Mouse (Mus musculus): ENCODE results near the gene G3bp1.

G3bp1 gene

DNA sequence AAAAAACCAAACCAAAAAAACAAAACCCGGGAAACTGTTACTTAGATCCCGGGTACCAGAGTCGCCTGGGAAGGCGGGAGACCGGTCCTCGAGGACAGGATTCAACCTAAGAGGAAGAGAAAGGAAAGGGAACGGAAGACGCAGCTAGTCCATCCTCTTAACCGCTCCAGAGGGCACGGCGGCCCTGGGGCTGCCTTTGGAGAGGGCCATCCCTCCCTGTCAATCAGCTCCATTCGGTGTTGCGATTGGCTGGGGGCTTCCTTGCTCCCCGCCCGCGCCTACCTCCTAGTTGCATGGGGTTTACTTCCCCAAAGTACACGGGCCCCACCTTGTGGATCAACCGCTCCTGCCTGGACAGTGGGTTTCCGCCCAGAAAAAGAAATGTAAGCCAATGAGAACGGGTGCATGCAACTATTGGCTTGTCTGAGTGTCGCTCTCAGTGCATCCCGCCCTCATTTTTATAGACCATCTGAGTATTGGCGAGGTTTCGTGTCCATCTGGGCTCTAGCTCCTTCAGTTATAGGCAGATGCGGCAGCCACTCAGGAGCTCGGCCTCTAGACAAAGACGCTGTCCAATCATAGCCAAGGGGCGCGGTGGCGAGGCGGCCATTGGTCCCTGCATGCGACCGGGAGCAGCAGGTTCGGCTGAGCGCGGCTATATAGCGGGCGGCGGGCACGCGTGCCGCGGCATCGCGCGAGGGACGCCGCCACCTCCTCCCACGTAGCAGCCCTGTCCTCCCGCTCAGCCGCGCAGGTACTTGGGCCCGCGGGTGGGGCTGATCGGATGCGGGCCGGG is at the start of gene G3bp1:
G3bp1 (plus strand) TSS at position 638 of the 796 bp plus-strand sequence.
- DNase-seq (ENCODE audit: low read depth, low spot score): peak; percentile 99

- DNase-seq (ENCODE audit: low read depth, low spot score): no peak
Measured at GRCm38 (mm10) chr11:55422978-55423377, 46.5 kb upstream of the G3bp1 start, which contains the start of gene Sparc. Gene Sparc, minus strand, starts transcription at chr11:55423183.

GRCm38 (mm10) chr11:55423756-55424155 is 45.7 kb upstream of the G3bp1 start:
- no peak for DNase-seq (ENCODE audit: low read depth, low spot score)

DNA sequence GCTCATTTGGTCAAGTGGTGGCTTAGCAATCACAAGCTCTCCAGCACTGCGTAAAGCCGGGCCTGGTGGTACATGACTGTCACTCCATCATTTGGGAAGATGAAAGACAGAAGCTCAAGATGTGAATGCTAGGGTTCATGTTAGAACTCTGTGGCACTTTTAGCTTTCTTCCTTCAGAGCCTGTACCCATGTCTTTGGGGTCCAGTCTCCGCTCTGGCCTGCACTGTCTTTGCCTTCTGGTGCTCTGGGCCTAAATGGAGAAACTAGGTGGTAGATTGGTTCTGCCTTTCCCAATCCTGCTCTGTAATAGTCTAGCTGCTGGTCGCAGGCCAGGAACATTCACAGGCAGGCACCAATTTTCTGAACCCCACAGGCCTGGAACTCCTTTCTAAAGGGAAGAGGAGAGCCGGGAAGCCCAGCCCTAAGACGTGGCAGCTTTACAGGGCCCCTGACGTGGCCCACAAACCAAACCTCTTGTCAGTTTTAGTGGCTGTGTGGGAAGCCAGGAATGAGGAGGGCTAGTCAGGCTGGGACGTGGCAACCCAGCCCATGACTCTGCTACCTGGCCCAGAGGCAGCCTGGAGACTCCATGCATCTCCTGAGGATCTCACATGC is 44.6 kb upstream of the G3bp1 start:
- DNase-seq (ENCODE audit: low read depth, low spot score): no peak

DNA sequence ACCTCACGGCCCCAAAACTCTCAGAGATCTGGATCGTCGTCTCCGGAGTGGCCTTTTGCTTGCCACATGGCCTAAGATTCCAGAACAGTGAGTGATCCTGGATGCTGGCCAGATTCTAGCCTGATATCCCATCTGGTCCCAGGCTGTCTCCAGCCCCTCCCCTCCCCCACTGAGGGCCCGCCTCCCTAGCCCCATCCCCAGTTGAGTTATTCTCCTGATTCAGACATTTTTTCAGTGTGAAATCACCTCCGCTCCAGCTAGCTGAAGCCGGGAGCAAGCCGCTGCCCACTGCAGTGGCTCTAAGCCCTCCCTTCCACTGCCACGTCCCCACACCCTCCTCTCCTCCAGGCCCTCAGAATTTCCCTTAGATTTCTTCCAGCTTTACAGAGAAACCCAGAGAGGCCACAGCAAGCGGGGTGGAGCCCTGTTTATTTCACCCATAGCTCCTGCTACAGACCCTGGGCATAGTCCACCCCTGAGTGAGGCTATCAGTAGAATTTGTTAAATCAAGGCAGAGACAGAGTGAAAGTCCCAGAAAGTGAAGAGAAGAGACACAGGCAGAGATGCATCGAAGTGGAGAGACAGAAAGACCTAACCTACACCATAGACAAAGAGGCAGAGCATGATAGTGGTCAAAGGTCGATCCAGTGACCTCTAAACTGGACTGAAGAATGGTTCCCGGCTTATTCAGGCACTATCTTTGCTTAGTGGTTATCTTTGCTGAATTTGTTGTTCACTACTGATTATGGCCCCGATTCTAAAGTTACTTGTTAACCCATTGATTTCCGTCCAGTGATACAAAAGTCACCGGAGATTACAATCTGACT is 41.1 kb upstream of the G3bp1 start:
- DNase-seq (ENCODE audit: low read depth, low spot score): no peak

- DNase-seq (ENCODE audit: low read depth, low spot score): no peak
Measured at GRCm38 (mm10) chr11:55429973-55430372, 39.5 kb upstream of the G3bp1 start.

GRCm38 (mm10) chr11:55432981-55433380 is 36.5 kb upstream of the G3bp1 start:
- DNase-seq (ENCODE audit: low read depth, low spot score): peak; percentile 42

DNA sequence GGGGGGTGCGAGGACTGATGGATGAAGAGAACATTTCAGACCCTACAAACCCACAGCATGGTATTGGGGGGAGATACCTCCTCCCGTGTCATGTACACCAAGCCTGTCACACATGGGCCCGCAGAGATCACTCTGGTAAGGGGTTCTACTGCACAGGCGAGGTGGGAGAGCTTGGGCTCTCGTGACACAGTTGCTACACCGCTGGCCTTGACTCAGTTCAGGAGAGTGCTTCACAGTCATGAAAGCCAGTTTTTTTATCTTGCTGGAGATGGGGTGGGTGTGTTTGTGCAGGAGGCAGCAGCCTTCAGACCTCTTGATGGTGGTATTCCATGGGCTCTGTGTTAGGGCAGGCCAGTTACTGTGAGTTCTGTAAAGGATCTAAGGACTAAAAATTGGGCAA is 33.4 kb upstream of the G3bp1 start:
- DNase-seq (ENCODE audit: low read depth, low spot score): no peak

DNA sequence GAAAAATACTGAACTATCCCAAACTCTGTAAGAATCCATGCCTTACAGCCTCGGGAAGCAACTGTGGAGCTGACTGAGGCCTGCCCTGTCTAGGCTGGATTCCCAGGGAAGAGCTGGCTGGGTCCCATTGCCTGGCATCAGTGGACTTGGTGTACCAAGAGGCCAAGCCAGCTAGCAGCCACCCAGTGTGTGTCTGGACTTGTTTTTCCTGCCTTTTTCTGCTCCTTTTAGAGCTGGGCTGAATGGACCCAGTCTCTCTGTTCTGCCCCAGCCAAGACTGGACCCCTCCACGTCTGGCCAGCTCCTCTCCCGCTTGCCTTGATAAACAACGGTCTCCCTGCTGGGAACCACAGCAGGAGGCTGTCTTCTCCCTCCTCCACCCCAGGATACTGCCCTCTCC is 31.5 kb upstream of the G3bp1 start:
- no peak for DNase-seq (ENCODE audit: low read depth, low spot score)

DNA sequence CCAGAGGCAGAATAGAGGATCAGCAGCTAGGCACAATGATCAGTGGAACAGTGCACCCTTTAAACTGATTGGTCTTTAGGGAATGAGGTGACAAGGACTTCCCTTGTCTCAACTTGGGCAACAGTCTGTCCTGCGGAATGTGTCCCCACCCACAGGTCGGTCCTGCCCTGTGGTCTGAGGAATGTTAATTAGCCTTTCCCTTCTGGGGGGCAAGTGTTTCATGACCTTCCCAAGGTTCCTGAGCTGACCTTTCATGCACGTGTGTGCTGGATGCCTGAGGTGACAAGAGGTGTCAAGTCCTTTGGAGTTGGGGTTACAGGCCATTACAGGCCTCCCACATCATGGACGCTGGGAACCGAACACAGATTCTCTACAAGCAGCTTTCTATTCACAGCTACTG is 29.8 kb upstream of the G3bp1 start:
- DNase-seq (ENCODE audit: low read depth, low spot score): no peak

DNA sequence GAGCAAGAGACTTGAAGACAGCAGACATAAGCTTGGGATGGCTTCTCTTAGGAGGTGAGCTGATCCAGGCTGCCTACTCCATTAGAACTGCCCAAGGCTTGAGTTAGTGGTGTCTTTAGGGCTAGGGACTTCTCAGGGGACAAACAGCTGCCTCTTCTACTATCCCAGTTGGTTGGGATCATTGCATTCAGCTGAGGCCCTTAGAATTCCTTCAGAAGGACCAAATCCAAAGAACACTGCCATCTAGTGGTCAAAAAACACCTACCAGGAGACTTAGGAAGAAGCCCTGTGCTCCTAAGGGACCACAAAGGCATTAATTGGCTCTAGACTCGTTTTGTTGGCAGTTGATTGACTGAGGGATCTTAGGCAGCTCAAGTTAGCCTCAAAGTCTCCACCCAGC is 24.7 kb upstream of the G3bp1 start:
- DNase-seq (ENCODE audit: low read depth, low spot score): peak; percentile 60

DNA sequence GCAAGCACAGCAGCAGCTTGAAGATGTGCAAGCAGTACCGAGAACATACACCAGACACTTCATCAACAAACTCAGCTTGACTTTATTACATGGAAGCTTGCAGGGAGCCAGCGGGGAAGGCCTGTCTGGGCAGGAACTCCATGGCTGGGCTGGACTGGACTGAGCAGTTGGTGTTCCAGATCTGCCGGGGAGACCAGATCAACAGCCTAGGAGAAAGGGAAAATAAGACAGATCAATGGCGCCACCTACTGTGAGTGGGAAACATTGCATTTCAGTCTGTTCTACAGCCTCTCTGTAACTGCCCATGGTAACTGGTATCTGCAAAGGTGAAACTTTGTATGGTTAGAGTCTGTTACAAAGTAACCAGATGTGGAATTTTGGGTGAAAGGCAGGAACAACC is 22.9 kb upstream of the G3bp1 start:
- peak; percentile 75 for DNase-seq (ENCODE audit: low read depth, low spot score)

DNA sequence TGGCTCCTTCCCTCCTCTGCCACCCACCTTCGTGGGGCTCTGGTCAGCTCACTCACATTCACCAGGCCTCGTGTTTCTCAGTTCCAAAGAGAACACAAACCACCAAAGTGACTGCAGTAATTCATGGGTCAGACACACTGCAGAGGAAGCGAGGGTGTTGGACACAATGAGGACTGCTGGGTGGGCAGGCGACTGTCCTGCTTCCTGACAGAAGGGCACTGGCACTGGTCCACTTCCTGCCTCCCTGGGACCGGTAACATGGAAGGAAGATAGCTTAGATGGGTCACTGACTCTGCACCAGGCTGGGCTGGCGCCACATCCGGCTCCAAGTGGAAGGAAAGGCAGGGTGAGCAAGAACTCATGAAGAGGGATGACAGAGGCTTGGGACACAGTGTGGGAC is 20.0 kb upstream of the G3bp1 start:
- DNase-seq (ENCODE audit: low read depth, low spot score): no peak

DNA sequence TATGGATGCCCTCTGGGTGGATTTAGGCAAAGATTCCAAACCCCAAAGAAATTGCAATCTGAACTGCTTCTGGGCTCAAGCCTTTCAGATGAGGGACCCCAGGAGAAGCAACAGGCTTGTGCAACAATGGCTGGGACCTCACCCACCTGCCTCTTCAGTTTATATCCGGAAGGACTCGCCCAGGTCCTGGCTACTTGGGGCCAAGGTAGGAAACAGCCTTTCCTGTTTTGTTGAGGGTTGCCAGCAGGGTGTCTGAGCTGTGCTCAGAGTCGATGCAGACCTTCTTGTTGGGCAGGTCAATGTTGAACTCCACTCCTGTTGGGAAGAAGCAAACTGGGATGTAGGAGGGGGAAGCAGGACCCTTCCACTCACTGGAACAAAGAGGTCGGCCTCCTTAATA is 19.2 kb upstream of the G3bp1 start:
- no peak for DNase-seq (ENCODE audit: low read depth, low spot score)

DNA sequence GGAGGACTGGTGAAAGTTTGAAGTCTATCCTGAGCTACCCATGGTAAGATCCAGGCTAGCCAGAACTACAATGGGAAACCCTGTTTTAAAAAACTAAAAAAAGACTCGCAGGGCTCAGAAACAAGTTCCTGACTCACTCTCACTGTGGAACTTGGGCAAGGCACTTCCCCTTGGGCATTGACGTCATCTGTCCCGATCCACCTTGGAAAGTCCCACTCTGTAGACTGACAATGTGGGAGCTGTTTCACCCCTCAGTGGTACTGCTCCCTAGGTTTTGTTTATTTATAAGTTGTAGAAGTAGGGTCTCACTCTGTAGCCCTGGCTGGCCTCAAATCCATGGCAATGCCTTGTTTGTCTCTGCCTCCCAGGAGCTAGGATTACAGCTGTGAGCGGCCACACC is 15.8 kb upstream of the G3bp1 start:
- no peak for DNase-seq (ENCODE audit: low read depth, low spot score)

DNA sequence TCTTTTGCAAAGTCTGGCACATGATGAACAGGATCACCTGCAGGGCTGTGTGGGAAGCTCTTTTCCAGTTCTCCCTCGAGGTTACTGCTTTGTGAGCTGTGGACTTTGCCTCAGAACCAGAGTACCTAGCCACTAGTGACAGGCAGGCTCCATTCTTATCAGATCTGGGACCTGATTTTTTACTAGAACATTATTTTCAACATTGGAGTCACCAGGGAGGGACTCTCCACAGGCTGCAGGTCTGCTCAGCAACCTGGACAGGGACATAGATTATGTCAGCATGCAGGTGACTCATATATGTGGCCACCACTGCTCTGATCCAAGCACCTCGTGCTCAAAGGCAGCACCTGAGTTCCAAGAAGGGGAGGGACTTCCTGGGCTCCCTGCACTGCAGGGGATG is 14.3 kb upstream of the G3bp1 start:
- no peak for DNase-seq (ENCODE audit: low read depth, low spot score)

DNA sequence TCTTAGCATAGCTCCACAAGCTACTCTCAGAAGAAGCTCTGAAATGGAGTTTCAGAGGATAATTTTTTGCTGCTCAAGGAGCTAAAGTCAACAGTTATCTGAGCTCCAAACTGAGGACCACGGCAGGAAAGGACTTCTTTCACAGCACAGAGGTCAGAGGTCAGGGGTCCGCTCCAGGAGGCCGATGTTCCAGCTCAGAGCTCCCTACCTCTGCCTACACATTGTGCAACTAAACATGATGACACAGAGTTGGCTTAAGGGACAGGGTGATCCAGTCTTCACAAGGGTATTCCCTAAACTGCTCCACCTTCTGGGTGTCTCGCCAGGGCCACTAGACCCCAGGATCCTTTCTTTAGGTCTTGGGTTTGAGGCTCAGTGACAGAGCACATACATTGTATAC is 11.0 kb upstream of the G3bp1 start:
- no peak for DNase-seq (ENCODE audit: low read depth, low spot score)

GRCm38 (mm10) chr11:55459850-55460558 is 9.5 kb upstream of the G3bp1 start:
- DNase-seq (ENCODE audit: low read depth, low spot score): no peak

GRCm38 (mm10) chr11:55460559-55461018 is 8.9 kb upstream of the G3bp1 start:
- no peak for DNase-seq (ENCODE audit: low read depth, low spot score)

GRCm38 (mm10) chr11:55461019-55461645 is 8.4 kb upstream of the G3bp1 start, which contains the start of gene Atox1:
Gene Atox1, minus strand, starts transcription at chr11:55461239.
- peak; percentile 99 for DNase-seq (ENCODE audit: low read depth, low spot score)

GRCm38 (mm10) chr11:55462149-55462548 is 7.3 kb upstream of the G3bp1 start:
- DNase-seq (ENCODE audit: low read depth, low spot score): no peak

Measured in A20 (cell line).